Mouse (Mus musculus) cerebellum, adult 11 months (tissue): ENCODE measurements around the gene Gsg1l.

ENCODE experiments used
- DNase-seq: peaks from one replicate; pipeline ENCODE4 v3.0.0; 2022

Gsg1l gene

GRCm38 (mm10) chr7:126082286-126082741 lies at the start of gene Gsg1l:
Gsg1l (minus strand) TSS chr7:126082411.
- DNase-seq: no peak

DNA sequence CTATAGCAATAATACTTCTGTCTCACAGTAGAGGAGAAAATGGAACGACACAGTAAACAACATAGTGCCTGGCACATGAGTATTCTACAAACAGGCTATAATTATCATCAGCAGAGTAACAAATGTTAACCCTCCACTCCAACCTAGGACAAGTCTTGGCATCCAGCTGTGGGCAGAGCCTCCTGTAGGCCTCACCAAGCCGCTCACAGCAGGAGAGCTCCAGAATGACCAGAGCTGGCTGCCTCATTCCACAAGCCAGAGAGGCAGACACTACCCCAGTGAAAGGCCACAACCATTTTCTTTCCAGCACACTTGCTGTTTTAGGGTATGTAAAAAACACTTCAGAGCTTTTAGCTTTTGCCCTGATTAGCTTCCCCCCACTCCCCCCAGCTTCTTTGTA lies 45.5 kb upstream of the Gsg1l start:
- no peak for DNase-seq

DNA sequence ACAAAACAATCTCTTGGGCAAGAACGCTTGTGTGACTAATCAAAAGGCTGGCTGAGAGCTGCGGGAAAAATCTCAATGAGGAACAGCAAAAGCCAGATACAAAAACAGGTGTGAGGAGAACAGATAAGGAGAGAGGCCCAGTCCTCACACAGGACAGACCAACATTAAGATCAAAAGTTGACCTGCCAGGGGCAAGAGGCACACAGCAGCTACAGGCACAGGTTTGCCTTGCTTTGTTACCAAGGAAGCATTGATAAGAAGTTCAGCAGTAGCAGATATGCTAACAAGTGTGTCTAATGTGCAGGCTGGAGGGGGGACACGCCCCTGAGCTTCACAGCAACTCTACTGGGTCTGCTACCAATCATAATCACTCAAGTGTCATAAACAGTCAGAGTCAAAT lies 44.3 kb upstream of the Gsg1l start:
- DNase-seq: no peak

DNA sequence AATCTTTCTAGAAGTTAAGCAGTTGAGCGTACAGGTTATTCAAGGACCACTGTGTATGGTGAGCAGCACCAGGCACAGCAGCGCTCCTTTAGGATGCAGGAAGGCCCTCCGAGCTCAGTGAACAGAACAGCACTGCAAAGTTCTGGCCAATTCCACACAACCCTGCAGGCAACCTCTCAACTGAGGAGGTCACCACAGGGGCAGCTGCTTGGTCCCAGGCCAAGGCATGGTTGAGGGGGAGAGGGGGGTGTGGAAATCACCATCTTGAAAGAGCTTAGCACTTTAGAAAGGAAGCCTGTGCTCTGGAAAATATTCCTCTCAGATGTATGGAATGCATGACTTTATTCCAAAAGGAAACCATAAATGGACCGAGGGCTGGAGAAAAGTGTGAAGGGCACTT lies 39.3 kb upstream of the Gsg1l start:
- no peak for DNase-seq

DNA sequence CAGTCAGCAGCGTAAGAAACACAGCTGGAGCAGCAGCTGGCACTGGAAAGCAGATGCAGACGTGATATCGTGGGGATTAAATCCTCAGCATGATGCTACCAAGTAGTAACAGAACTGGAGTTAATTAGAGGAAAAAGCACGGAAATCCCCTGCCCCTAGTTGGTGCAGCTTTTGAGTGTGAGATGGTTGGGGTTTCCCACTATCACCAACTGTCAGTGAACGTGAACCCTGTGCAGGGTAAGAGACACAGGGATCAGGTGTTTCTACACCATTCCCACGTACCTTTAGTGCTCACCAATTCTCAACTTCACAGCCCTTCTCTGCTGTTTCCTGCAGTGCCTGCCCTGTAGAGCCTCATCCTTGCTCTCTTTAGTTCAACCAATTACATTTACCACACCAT lies 37.6 kb upstream of the Gsg1l start:
- DNase-seq: no peak

- DNase-seq: no peak
These were observed 31.1 kb upstream of the Gsg1l start for GRCm38 (mm10) chr7:126113263-126113662.

- DNase-seq: no peak
These were observed 29.0 kb upstream of the Gsg1l start for GRCm38 (mm10) chr7:126111230-126111629.

DNA sequence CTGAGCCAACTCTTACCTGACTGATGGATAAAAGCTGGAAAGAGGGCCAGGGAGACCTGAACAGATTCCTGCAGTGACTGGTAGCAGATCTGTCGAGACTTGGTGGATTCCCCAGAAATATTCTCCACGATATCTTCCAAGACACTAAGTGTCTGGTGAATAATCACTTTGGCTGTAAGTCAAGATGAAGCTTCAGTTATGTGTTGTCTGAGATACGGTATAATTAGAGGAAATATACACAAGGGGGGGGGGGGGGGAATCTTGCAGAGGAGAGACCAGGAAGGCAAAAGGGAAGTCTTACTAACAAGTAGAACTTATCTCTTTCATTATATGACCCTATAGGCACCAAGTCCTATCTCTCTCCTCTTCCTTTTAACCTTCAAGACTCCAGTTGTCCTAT lies 27.7 kb upstream of the Gsg1l start:
- no peak for DNase-seq

- DNase-seq: no peak
These were observed 18.2 kb upstream of the Gsg1l start for GRCm38 (mm10) chr7:126100440-126100839.

DNA sequence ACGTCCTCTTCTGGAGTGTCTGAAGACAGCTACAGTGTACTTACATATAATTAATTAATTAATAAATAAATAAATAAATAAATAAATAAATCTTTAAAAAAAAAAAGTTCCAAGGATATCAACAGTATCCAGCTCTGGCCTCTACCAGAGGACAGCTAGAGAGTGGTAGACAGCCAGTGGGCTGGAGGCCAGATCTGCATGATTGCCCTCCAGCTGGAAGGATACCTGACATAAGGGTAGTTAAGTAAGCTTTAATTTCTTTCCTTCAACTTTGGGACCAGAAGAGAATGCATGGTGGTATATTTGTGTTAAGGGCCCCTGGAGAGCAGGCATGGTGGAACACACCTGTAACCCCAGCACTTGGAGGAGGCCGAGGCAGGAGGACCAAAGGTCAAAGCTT lies 17.6 kb upstream of the Gsg1l start:
- no peak for DNase-seq

GRCm38 (mm10) chr7:126099163-126099775 lies 17.1 kb upstream of the Gsg1l start:
- DNase-seq: no peak

DNA sequence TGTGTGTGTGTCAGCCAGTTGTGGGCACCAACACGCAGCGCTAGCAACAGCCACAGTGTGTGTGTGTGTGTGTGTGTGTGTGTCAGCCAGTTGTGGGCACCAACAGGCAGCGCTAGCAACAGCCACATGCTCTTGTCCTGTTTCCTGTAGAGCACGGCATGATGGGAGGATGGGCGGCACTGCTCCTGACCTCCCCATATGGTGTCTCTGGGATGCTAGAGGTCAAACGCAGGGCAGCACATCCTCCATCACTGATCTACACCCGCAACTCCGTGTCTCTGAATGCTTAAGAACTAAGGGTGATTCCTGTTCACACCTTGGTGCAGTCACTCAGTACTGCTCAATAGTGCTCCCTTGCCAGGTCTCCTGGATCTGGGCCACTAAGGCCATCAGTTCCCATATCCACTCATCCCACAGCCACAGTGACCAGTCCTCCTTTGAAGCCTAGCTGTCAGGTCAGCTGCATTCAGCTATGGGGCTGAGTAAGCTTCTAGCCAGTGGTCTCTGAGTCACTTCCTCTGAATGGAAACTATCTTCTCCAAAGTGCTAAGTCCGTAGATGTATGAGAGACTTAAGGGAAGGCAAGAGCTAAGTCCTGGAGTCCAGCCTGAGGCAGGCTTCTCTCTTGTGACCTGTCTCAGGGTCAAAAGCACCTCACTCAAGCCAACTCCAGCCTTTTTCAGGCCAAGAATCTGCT lies 15.2 kb upstream of the Gsg1l start:
- no peak for DNase-seq

DNA sequence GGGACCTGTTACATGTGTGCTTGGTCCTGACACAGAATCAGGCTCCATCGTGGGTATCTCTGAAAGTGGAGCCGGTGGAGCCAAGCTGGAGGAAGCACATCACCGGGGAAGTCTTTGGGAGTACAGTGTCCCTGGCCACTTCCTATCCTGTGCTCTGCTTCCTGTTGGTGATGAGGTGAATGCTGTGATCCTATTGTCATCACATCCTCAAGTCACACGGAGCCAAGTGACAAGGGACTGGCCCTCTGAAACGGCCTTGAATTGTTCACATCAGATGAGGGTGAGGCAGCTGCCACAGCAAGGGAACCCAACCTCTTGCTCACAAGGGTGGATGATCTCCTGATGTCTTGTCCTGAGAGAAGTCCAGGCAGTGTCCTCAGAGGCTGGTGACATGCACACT lies 14.4 kb upstream of the Gsg1l start:
- DNase-seq: no peak

DNA sequence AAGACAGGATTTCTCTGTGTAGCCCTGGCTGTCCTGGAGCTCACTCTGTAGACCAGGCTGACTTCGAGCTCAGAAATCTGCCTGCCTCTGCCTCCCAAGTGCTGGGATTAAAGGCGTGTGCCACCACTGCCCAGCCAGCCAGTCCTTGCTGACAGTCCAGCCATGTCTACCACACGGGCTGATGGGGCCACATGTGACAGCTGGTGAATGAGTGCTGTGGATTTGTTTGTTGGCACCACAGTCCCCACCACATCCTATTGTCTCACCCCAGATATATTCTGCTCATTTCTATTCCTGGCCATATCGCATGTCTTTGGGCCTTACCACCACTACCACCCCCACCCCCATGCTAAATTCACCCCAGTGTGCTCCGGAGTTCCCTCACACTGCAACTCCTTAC lies 12.5 kb upstream of the Gsg1l start:
- DNase-seq: no peak

GRCm38 (mm10) chr7:126093162-126093561 lies 11.0 kb upstream of the Gsg1l start:
- DNase-seq: no peak

DNA sequence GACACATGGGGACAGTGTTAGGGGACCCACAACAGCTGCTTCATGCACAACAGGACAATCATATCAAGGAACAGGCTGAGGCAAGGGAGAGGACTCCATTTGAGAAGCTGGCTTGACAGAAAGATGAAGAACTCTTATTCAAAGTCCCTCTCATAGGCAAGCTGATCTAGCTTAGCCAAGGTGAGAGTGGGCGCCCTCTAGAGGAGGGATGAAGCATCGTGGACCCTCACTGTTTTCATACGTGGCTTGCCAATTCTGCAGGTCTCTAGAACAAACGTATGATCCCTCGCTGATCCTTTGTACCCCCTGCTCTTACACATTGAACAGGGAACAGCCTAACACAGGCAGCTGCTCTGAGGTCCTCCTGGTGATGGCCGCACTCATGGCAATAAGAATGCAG lies 7.6 kb upstream of the Gsg1l start:
- peak; percentile 50 for DNase-seq

- DNase-seq: no peak
These were observed 5.9 kb upstream of the Gsg1l start for GRCm38 (mm10) chr7:126088155-126088554.

DNA sequence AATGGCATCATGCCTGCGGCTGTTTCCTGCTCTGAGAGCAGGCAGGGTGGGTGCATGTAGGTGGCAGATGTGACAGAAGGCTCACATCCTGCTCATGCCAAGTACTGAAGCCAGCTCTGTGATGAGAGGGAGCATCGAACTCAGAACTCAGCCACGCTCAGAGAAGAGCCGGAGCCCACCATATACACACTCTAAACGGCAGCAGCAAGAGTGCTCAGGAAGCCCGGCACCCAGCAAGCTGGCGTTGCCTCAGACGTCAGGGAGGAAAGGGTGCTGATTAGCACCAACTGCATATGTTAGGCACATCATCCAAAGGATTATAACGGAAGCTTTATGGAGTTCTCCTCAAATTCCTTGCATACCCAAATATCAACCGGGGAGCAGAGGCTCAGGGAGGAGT lies 5.4 kb upstream of the Gsg1l start:
- no peak for DNase-seq

GRCm38 (mm10) chr7:126086321-126086741 lies 4.1 kb upstream of the Gsg1l start:
- no peak for DNase-seq

- DNase-seq: no peak
These were observed 2.9 kb upstream of the Gsg1l start for GRCm38 (mm10) chr7:126085154-126085553.

GRCm38 (mm10) chr7:126083980-126084348 lies 1.8 kb upstream of the Gsg1l start:
- DNase-seq: no peak

DNA sequence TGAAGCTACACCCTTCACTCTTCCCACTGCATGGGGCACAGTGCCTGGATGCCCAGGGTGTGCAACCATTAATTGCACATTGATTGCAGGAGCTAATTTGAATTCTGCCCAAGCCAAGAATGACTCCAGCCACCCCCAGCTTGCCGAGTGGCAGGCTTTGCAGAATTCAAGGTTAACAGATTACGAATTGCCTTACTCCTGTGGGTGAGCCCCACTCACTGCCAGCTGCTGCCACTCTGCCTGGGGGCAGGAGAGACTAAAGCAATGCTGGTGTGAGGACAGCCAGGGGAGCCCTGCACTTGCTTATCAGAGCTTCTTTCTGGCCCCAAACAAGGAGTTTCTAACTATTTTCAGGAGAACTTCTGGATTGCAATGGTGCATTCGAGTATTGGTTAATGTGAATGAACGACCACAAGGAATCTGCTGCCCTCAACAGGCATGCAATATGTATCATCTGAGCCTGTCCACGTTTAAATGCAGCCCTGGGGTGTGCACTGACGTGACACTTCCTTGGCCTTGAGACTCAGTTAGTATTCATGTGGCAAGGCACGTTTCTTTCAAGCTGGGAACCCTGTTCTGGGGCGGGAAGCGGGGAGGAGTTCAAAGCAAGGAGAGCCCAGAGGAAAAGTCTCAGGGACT lies 1.2 kb upstream of the Gsg1l start:
- no peak for DNase-seq

DNA sequence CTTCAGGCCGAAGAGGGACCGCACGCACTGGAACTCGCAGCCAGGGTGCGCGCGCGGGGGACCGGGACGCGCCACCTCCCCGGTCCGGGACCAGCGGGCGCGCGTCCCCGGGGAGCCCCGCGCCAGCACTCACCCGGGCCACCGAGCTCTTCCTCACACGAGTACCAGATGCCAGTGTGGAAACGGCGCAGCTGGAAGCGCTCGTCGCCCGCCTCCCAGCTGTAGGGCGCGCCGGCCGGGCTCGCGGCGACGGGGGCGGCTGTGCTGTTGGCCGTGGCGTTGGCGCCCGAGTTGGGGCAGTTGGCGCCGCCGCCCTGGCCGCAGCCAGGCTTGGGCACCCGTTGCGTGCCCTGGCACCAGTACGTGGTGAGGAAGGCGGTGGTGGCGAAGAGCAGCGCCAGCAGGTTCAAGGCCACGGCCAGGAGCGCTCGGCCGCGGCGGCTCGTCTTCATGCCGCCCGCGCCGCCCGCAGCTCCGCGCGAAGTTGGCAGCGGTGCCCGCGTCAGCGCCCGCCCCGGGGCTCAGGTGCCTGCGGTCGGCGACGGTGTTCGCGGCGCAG lies 405 bp downstream of the Gsg1l start:
- DNase-seq: peak; percentile 36
